Mouse (Mus musculus) intestine, postnatal 0 days (tissue): Measurements from ENCODE around the gene Rasgrf2. TPM values are rescaled to one million over a fixed set of nuclear protein-coding genes. Genes with fewer than 3 reads are reported as not detected.
A peak's percentile ranks its signal among the peaks of the same experiment; 100 is the strongest.

Source experiments
- ATAC-seq: fragments of 200-750 bp; cut with Nextera tagmentation; 2 replicates; pipeline ENCODE4 v1.8.0; 2017; ENCODE audit warnings: mild to moderate bottlenecking, moderate TSS enrichment, moderate library complexity
- H3K27ac ChIP-seq: fragments of 300-500 bp; sonication (generic); 2 replicates; pipeline ENCODE4 v1.5.1; 2014; ENCODE audit warnings: mild to moderate bottlenecking, low read depth, low read length, moderate library complexity
- H3K27me3 ChIP-seq: fragments of 300-500 bp; sonication (generic); replicated peaks from 2 replicates; pipeline ENCODE4 v1.6.1; 2014; ENCODE audit warnings: low read length, mixed read lengths; ENCODE audit not compliant: control insufficient read depth, insufficient read depth
- H3K36me3 ChIP-seq: fragments of 300-500 bp; sonication (generic); 2 replicates; pipeline ENCODE4 v1.6.1; 2014; ENCODE audit warnings: mild to moderate bottlenecking, moderate library complexity; ENCODE audit not compliant: control insufficient read depth, insufficient read depth
- H3K4me1 ChIP-seq: fragments of 300-500 bp; sonication (generic); replicated peaks from 2 replicates; pipeline ENCODE4 v1.6.1; 2014; ENCODE audit warnings: antibody characterized with exemption, low read length, mixed read lengths; ENCODE audit not compliant: control insufficient read depth, insufficient read depth
- H3K4me2 ChIP-seq: fragments of 300-500 bp; sonication (generic); replicated peaks from 2 replicates; pipeline ENCODE4 v1.6.1; 2014; ENCODE audit warnings: low read depth, mild to moderate bottlenecking, moderate library complexity
- H3K4me3 ChIP-seq: fragments of 300-500 bp; sonication (generic); 2 replicates; pipeline ENCODE4 v1.5.1; 2014; ENCODE audit warnings: low read depth, low read length
- H3K9ac ChIP-seq: fragments of 300-500 bp; sonication (generic); 2 replicates; pipeline ENCODE4 v1.6.1; 2014; ENCODE audit warnings: mild to moderate bottlenecking, low read depth, low read length
- H3K9me3 ChIP-seq: fragments of 300-500 bp; sonication (generic); 2 replicates; pipeline ENCODE4 v1.6.1; 2016; ENCODE audit warnings: mixed run types; ENCODE audit not compliant: control insufficient read depth
- CTCF ChIP-seq: sonication (generic); IDR thresholded peaks from 2 replicates; pipeline ENCODE4 v1.5.1; 2016; ENCODE audit warnings: low read depth, mild to moderate bottlenecking, control low read depth, antibody characterized with exemption, moderate library complexity
- WGBS: fragments of 180-500 bp; shearing (Covaris S2); extraction: QIAGEN DNeasy Blood & Tissue Kit; methylation state at CpG from one replicate; pipeline ENCODE4 v1.1.7; 2014; 5-methylcytosine and 5-hydroxymethylcytosine counted together
- polyA plus RNA-seq: library from polyadenylated mRNA; unstranded; fragments of >200 nt; fragmentation: Nextera tagmentation; extraction: Ambion mirVana; gene quantifications from 2 replicates; pipeline ENCODE4 v1.2.1, GENCODE M21; 2015

The Rasgrf2 gene
- polyA plus RNA-seq, 1 experiment from 2014 or later = 2.9 TPM

DNA sequence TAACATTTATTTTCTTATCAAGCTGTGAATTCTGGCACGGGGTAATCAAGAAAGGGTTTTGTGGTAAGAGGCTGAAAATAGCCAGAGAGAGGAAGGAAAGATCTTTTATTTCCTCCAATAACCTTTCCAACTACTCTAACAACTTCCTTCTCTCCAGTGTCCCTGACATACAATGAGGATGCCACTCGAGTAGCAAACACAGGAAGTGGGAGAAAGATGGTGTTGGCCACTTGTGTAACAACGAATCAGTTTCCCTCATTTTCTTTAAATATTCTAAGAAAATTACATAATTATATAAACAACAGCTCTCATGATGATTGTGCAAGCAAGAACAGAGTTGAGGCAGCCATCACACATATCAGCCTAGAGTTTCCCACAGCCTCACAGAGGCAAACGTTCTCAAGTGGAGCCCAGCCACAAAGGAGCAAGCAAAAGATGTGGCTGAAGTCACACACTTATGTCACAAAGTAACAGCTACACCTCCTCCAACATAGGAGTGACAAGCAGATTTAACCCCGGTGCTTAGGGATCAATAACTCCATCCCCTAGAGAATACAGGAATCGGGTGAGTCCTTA lies 140.7 kb downstream of the Rasgrf2 start:
- Histone ChIP-seq H3K27ac (no peak overlapping the region), H3K4me3 (no peak overlapping the region), H3K4me1 (no peaks in the 10 kb centered on the region), H3K9ac (no peak overlapping the region), H3K9me3 (no peaks in the 10 kb centered on the region), H3K36me3 (no peaks in the 10 kb centered on the region), H3K4me2 (no peak overlapping the region), H3K27me3 (no peaks in the 10 kb centered on the region)
- ATAC-seq = no peak
- no peak for TF ChIP-seq CTCF
- WGBS = 61% methylated on average over 6 of the region's 6 CpGs

DNA sequence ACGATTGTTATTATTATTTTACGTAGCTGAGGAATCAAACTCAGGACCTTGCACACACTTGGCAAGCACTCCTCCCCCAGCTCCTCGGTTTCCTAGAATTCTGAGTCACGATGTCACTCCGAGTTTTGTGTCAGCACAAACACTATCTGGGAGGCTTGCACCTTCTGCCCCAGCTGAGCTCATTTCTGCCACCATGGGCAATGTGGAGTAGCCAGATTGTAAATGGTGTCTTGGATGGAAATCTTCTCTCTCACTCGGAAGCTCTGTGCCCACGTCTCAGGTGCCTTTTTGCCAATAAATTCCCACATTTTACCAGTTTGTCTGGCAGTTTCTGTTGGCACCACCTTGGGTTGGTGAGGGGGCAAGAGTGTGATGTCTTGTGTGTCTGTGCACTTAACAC lies 143.1 kb downstream of the Rasgrf2 start:
- Histone ChIP-seq H3K4me2 (no peak overlapping the region), H3K36me3 (no peaks in the 10 kb centered on the region), H3K4me1 (no peaks in the 10 kb centered on the region), H3K27ac (no peak overlapping the region), H3K9ac (no peak overlapping the region), H3K27me3 (no peaks in the 10 kb centered on the region), H3K4me3 (no peak overlapping the region), H3K9me3 (no peaks in the 10 kb centered on the region)
- 85% methylated on average over 7 of the region's 7 CpGs for WGBS
- no peak for TF ChIP-seq CTCF
- peak; percentile 67 for ATAC-seq

DNA sequence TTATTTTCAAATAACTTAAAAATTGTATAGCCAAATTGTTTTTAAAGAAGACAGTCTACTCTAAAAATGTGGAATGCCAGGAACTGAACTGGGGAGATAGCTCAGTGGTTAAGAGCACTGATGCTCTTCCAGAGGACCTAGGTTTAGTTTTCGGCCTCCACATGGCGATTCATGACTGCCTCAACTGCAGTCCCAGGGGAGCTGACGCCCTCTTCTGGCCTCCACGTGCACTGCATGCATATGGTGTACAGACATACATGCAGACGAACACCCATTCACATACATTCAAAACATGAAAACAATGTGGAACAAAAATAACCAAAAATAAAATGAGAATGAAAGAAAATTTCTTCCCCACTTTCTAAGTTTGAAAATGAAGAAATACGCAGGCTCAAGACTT lies 144.5 kb downstream of the Rasgrf2 start:
- no peaks in the 10 kb centered on the region for H3K27me3 ChIP-seq
- H3K27ac ChIP-seq = no peak overlapping the region
- H3K36me3 ChIP-seq = no peaks in the 10 kb centered on the region
- no peaks in the 10 kb centered on the region for H3K4me1 ChIP-seq
- H3K4me2 ChIP-seq = no peak overlapping the region
- no peak overlapping the region for H3K9ac ChIP-seq
- H3K9me3 ChIP-seq = no peaks in the 10 kb centered on the region
- ATAC-seq = no peak
- WGBS = 90% methylated on average over 6 of the region's 6 CpGs
- H3K4me3 ChIP-seq = no peak overlapping the region
- TF ChIP-seq CTCF = peak; percentile 17; the same call in 1 of the 2 replicates

- Histone ChIP-seq H3K27me3 (no peaks in the 10 kb centered on the region), H3K4me2 (no peak overlapping the region), H3K9ac (no peak overlapping the region), H3K36me3 (no peaks in the 10 kb centered on the region), H3K4me1 (no peaks in the 10 kb centered on the region), H3K9me3 (no peaks in the 10 kb centered on the region), H3K4me3 (no peak overlapping the region), H3K27ac (no peak overlapping the region)
- no peak for TF ChIP-seq CTCF
- ATAC-seq = no peak
- 51% methylated on average over 7 of the region's 7 CpGs for WGBS
These were observed 145.4 kb downstream of the Rasgrf2 start for GRCm38 (mm10) chr13:91985915-91986589.

GRCm38 (mm10) chr13:91985019-91985418 lies 146.4 kb downstream of the Rasgrf2 start:
- no peaks in the 10 kb centered on the region for H3K4me1 ChIP-seq
- TF ChIP-seq CTCF = no peak
- ATAC-seq = no peak
- H3K4me2 ChIP-seq = no peak overlapping the region
- H3K9me3 ChIP-seq = no peaks in the 10 kb centered on the region
- H3K27me3 ChIP-seq = no peaks in the 10 kb centered on the region
- H3K27ac ChIP-seq = no peak overlapping the region
- H3K36me3 ChIP-seq = no peaks in the 10 kb centered on the region
- H3K9ac ChIP-seq = no peak overlapping the region
- H3K4me3 ChIP-seq = no peak overlapping the region

DNA sequence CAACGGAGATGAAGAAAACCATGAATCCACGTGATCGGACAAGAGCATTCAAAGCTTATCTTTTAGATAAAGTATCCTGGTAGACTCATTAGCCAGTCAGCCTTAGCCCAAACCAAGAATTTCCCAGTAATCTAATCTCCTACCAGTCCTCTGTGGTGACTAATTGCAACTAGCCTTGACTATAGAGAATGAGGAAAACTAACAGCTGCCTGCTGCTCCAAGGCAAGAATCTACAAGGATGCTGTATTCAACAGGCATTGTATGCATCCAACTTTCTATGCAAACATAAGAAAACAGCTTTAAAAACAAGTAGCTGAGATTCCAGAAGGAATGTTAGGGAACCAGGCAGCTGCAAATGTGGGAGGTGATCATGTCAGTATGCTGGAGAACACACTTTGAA lies 149.4 kb downstream of the Rasgrf2 start:
- Histone ChIP-seq H3K9ac (no peak overlapping the region), H3K4me3 (no peak overlapping the region), H3K36me3 (0 out of 2 replicates have a peak, but pooled peaks cover 2% of the 10 kb centered on the region), H3K4me2 (no peak overlapping the region), H3K27ac (no peak overlapping the region), H3K9me3 (no peaks in the 10 kb centered on the region), H3K4me1 (no peaks in the 10 kb centered on the region), H3K27me3 (no peaks in the 10 kb centered on the region)
- no peak for ATAC-seq
- WGBS = 28% methylated on average over 3 of the region's 3 CpGs
- TF ChIP-seq CTCF = no peak
